Mouse (Mus musculus): ENCODE data around the gene Ift57. TPM values are rescaled to one million over a fixed set of nuclear protein-coding genes. Genes with fewer than 3 reads are reported as not detected.

Gene Ift57
- polyA plus RNA-seq, 1 experiment from 2014 or later = 12.0 TPM

GRCm38 (mm10) chr16:49774059-49775001, 75.3 kb downstream of the Ift57 start:
- H3K4me3 ChIP-seq (ENCODE audit: low read depth, low read length) = no peak overlapping the region
- no peak for DNase-seq (ENCODE audit: low spot score)
- 50% methylated on average over 18 of the region's 18 CpGs for WGBS
- peak overlapping the region; percentile 58 for H3K9ac ChIP-seq (ENCODE audit: low read depth, low read length)
- no peaks in the 10 kb centered on the region for H3K9me3 ChIP-seq (ENCODE audit: control insufficient read depth, low read length)
- no peak for ATAC-seq (replicated peaks; ENCODE audit: low FRiP score)
- peak overlapping the region; percentile 96 for H3K27ac ChIP-seq (ENCODE audit: low read depth, low read length)
- H3K27me3 ChIP-seq (replicated peaks; ENCODE audit: control insufficient read depth, insufficient read depth, low read length) = no peaks in the 10 kb centered on the region
- peak overlapping the region; percentile 56 for H3K4me2 ChIP-seq
- no peaks in the 10 kb centered on the region for H3K36me3 ChIP-seq (ENCODE audit: control insufficient read depth, insufficient read depth, low read length)
- H3K4me1 ChIP-seq (replicated peaks; ENCODE audit: control insufficient read depth, insufficient read depth, low read length) = peaks cover 54% of the 10 kb centered on the region

DNA sequence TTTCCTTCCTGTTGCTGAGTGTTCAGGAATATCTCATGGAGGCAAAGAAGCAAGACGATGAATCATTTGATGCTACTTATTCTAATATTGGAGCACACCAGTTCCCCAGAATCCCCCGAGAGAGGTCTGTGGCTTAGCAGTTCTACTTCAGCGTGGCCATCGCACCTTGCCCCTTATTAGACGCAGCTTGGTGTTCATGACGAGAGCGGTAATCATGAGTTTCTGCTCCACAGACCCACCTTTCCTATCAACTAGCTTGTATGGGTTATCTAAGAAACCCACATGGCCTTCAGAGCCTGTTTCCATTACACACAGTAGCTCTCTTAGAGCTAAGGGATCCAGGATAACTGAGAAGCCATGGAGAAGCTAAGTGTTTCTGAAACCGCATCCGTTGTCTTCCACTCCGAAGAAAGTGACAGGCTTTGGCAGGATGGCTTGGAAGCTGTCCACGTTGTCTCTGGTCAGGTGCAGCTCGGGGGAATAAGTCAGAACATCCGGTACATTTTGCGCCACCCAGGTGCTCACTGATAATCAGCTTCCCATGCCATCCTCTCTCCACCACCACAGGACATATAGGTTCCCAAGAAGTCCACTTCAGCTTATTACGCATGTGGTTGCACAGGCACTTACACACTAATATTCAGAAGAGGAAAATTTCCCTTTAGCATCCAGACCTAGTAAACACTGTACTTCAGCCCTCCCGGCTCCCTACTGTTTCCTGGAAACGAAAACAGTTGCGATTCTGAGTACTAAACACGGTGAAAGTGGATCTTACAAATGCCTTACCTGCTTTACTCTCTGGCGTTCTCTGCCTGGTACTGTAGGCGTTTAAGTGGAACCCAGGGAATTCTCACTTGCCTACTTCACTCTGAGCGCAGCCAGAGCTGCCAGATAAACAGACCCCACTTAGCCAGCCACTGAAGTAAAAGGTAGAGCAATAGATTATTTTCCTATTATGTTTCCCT, 76.3 kb downstream of the Ift57 start:
- no peak overlapping the region for H3K4me3 ChIP-seq (ENCODE audit: low read depth, low read length)

GRCm38 (mm10) chr16:49776981-49777380, 77.9 kb downstream of the Ift57 start:
- Histone ChIP-seq H3K27ac (ENCODE audit: low read depth, low read length) (peak overlapping the region; percentile 96), H3K9ac (ENCODE audit: low read depth, low read length) (peak overlapping the region; percentile 61; the same call in 1 of the 2 replicates), H3K4me3 (ENCODE audit: low read depth, low read length) (no peak overlapping the region), H3K36me3 (ENCODE audit: control insufficient read depth, insufficient read depth, low read length) (no peaks in the 10 kb centered on the region), H3K9me3 (ENCODE audit: control insufficient read depth, low read length) (no peaks in the 10 kb centered on the region), H3K27me3 (replicated peaks; ENCODE audit: control insufficient read depth, insufficient read depth, low read length) (no peaks in the 10 kb centered on the region), H3K4me2 (peak overlapping the region; percentile 46), H3K4me1 (replicated peaks; ENCODE audit: control insufficient read depth, insufficient read depth, low read length) (peaks cover 37% of the 10 kb centered on the region)
- 45% methylated on average over 7 of the region's 7 CpGs for WGBS
- no peak for DNase-seq (ENCODE audit: low spot score)
- peak; percentile 79 for ATAC-seq (replicated peaks; ENCODE audit: low FRiP score)

More for the DNA sequence above, 76.3 kb downstream of the Ift57 start:
- peaks cover 47% of the 10 kb centered on the region for H3K4me1 ChIP-seq (replicated peaks; ENCODE audit: control insufficient read depth, insufficient read depth, low read length)
- ATAC-seq (replicated peaks; ENCODE audit: low FRiP score) = peak; percentile 79
- H3K27me3 ChIP-seq (replicated peaks; ENCODE audit: control insufficient read depth, insufficient read depth, low read length) = no peaks in the 10 kb centered on the region
- peak overlapping the region; percentile 96 for H3K27ac ChIP-seq (ENCODE audit: low read depth, low read length)
- H3K9me3 ChIP-seq (ENCODE audit: control insufficient read depth, low read length) = no peaks in the 10 kb centered on the region
- peak overlapping the region; percentile 56 for H3K4me2 ChIP-seq
- no peaks in the 10 kb centered on the region for H3K36me3 ChIP-seq (ENCODE audit: control insufficient read depth, insufficient read depth, low read length)
- peak overlapping the region; percentile 58 for H3K9ac ChIP-seq (ENCODE audit: low read depth, low read length)
- no peak for DNase-seq (ENCODE audit: low spot score)
- WGBS = 53% methylated on average over 22 of the region's 22 CpGs

GRCm38 (mm10) chr16:49781556-49782156, 82.6 kb downstream of the Ift57 start:
- Histone ChIP-seq H3K36me3 (ENCODE audit: control insufficient read depth, insufficient read depth, low read length) (no peaks in the 10 kb centered on the region), H3K4me2 (no peak overlapping the region), H3K27me3 (replicated peaks; ENCODE audit: control insufficient read depth, insufficient read depth, low read length) (no peaks in the 10 kb centered on the region), H3K27ac (ENCODE audit: low read depth, low read length) (no peak overlapping the region), H3K9me3 (ENCODE audit: control insufficient read depth, low read length) (no peaks in the 10 kb centered on the region), H3K9ac (ENCODE audit: low read depth, low read length) (no peak overlapping the region), H3K4me1 (replicated peaks; ENCODE audit: control insufficient read depth, insufficient read depth, low read length) (peaks cover 1% of the 10 kb centered on the region; the same call in 1 of the 2 replicates), H3K4me3 (ENCODE audit: low read depth, low read length) (no peak overlapping the region)
- 32% methylated on average over 5 of the region's 5 CpGs for WGBS
- DNase-seq (ENCODE audit: low spot score) (no peak), ATAC-seq (replicated peaks; ENCODE audit: low FRiP score) (no peak)

DNA sequence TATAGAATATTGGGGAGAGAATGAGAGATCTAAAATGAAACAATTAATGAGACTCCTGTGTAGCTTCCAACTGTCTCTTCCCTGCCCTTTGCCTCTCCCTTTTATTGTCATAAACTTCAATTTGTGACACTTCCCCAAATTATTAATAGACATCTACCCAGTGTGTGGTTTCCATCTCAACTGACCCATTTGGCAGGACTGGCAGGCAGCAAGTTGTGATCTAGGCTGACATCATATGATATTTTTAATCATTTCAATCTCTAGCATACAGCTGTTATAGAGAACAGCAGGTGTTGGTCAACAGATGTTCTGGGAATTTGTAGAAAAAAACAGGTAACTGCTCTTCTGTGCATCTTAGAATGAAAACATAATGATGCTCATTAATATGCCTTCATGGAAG, 84.3 kb downstream of the Ift57 start:
- no peak for DNase-seq (ENCODE audit: low spot score)
- no peak for ATAC-seq (replicated peaks; ENCODE audit: low FRiP score)

GRCm38 (mm10) chr16:49786116-49786515, 87.1 kb downstream of the Ift57 start:
- Histone ChIP-seq H3K4me1 (replicated peaks; ENCODE audit: control insufficient read depth, insufficient read depth, low read length) (peaks cover 3% of the 10 kb centered on the region; the same call in 1 of the 2 replicates), H3K9me3 (ENCODE audit: control insufficient read depth, low read length) (no peaks in the 10 kb centered on the region), H3K27me3 (replicated peaks; ENCODE audit: control insufficient read depth, insufficient read depth, low read length) (no peaks in the 10 kb centered on the region), H3K9ac (ENCODE audit: low read depth, low read length) (no peak overlapping the region), H3K4me2 (no peak overlapping the region), H3K27ac (ENCODE audit: low read depth, low read length) (no peak overlapping the region), H3K36me3 (ENCODE audit: control insufficient read depth, insufficient read depth, low read length) (no peaks in the 10 kb centered on the region), H3K4me3 (ENCODE audit: low read depth, low read length) (no peak overlapping the region)
- 92% methylated on average over 6 of the region's 6 CpGs for WGBS
- ATAC-seq (replicated peaks; ENCODE audit: low FRiP score) (no peak), DNase-seq (ENCODE audit: low spot score) (no peak)

More for the DNA sequence above, 84.3 kb downstream of the Ift57 start:
- no peak overlapping the region for H3K4me2 ChIP-seq
- no peak overlapping the region for H3K27ac ChIP-seq (ENCODE audit: low read depth, low read length)
- no peak overlapping the region for H3K4me3 ChIP-seq (ENCODE audit: low read depth, low read length)
- no peaks in the 10 kb centered on the region for H3K4me1 ChIP-seq (replicated peaks; ENCODE audit: control insufficient read depth, insufficient read depth, low read length)
- no peaks in the 10 kb centered on the region for H3K9me3 ChIP-seq (ENCODE audit: control insufficient read depth, low read length)
- no peaks in the 10 kb centered on the region for H3K36me3 ChIP-seq (ENCODE audit: control insufficient read depth, insufficient read depth, low read length)
- H3K9ac ChIP-seq (ENCODE audit: low read depth, low read length) = no peak overlapping the region
- no peaks in the 10 kb centered on the region for H3K27me3 ChIP-seq (replicated peaks; ENCODE audit: control insufficient read depth, insufficient read depth, low read length)

- H3K9ac ChIP-seq (ENCODE audit: low read depth, low read length) = no peak overlapping the region
- H3K27me3 ChIP-seq (replicated peaks; ENCODE audit: control insufficient read depth, insufficient read depth, low read length) = no peaks in the 10 kb centered on the region
- DNase-seq (ENCODE audit: low spot score) (no peak), ATAC-seq (replicated peaks; ENCODE audit: low FRiP score) (no peak)
- H3K4me1 ChIP-seq (replicated peaks; ENCODE audit: control insufficient read depth, insufficient read depth, low read length) = peaks cover 6% of the 10 kb centered on the region
- no peak overlapping the region for H3K27ac ChIP-seq (ENCODE audit: low read depth, low read length)
- H3K9me3 ChIP-seq (ENCODE audit: control insufficient read depth, low read length) = no peaks in the 10 kb centered on the region
- no peaks in the 10 kb centered on the region for H3K36me3 ChIP-seq (ENCODE audit: control insufficient read depth, insufficient read depth, low read length)
- H3K4me2 ChIP-seq = no peak overlapping the region
- WGBS = 86% methylated on average over 5 of the region's 5 CpGs
- no peak overlapping the region for H3K4me3 ChIP-seq (ENCODE audit: low read depth, low read length)
These were observed 88.7 kb downstream of the Ift57 start for GRCm38 (mm10) chr16:49787714-49788113.
